Mouse (Mus musculus) megakaryocyte, embryonic 14.5 days (primary cell): Measurements from ENCODE around the gene Thap11. TPM values are rescaled to one million over a fixed set of nuclear protein-coding genes. Genes with fewer than 3 reads are reported as not detected.

ENCODE experiments used
- H3K27me3 ChIP-seq: replicated peaks from 2 replicates; pipeline ENCODE3; 2012; ENCODE audit warnings: inconsistent platforms
- H3K36me3 ChIP-seq: replicated peaks from 2 replicates; pipeline ENCODE3; 2012; ENCODE audit warnings: low read length, inconsistent platforms, mixed read lengths
- H3K4me1 ChIP-seq: 2 replicates; pipeline ENCODE4 v1.6.1; 2012; ENCODE audit warnings: inconsistent platforms
- H3K4me3 ChIP-seq: replicated peaks from 2 replicates; pipeline ENCODE3; 2012; ENCODE audit warnings: moderate library complexity, mild to moderate bottlenecking, inconsistent platforms
- H3K9me3 ChIP-seq: 2 replicates; pipeline ENCODE4 v1.6.1; 2012; ENCODE audit warnings: inconsistent platforms
- FLI1 ChIP-seq: IDR thresholded peaks from 2 replicates; pipeline ENCODE4 v1.6.1; 2012; ENCODE audit warnings: low read length, inconsistent platforms, mixed read lengths
- GATA1 ChIP-seq: IDR thresholded peaks from 3 replicates; pipeline ENCODE4 v1.6.1; 2012; ENCODE audit warnings: mixed read lengths, low read length, inconsistent platforms, borderline replicate concordance
- polyA plus RNA-seq: library from polyadenylated mRNA; stranded (reverse); fragments of >175 nt; gene quantifications from 2 replicates; pipeline ENCODE4 v1.2.3, GENCODE M21; 2012; ENCODE audit warnings: low replicate concordance; ENCODE audit not compliant: insufficient read depth

The Thap11 gene
- polyA plus RNA-seq, 1 experiment = 12.4 TPM

DNA sequence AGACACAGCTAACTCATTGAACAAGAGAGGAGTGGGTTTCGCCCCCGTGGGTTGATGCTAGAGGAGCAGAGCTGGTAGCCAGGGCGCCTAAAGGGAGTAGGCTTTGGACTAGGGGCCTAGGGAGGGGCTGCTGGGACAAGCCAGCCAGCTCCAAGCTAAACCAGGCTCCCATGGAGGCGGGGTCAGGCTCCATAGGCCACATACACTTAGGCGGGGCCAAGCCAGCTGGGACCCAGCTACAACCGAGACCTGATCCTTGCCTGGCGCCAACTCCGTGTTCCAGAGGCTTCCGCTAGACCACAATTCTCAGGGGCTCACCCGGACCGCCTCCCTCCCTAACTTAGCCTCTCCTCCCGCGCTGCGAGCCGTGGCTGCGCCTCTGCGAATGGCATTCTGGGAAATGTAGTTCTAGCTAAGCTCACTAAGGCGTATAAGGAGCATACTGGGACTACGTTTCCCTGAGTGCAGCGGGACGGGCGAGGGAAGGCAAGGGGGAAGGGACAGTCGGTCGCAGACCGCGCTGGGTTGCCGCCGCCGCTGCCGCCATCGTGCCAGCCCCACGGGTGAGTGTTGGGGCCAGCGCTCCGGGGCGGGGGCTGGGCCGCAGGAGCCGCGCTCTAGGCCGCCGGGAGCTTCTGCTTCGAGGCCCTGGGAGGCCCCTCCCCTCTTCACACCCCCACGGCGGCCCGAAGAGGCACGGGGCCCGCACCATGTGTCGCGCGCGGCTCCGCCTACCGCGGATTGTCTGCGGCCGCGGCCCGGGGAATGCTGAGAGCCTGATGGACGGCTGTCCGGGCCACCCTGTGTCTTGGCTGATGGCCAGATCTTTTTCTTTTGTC is 5.4 kb downstream of the Thap11 start, which contains the start of gene Nutf2:
Gene Nutf2, plus strand, starts transcription at position 438 of the 839 bp plus-strand sequence.
- H3K27me3 ChIP-seq = no peaks in the 10 kb centered on the region
- H3K9me3 ChIP-seq = no peaks in the 10 kb centered on the region
- H3K4me1 ChIP-seq = peaks cover 87% of the 10 kb centered on the region
- H3K4me3 ChIP-seq = peak within 1 kb of the TSS; percentile 98
- TF ChIP-seq GATA1 = no peak
- no peak; the same call in 1 of the 2 replicates for TF ChIP-seq FLI1
- peaks cover 32% of the 10 kb centered on the region for H3K36me3 ChIP-seq

DNA sequence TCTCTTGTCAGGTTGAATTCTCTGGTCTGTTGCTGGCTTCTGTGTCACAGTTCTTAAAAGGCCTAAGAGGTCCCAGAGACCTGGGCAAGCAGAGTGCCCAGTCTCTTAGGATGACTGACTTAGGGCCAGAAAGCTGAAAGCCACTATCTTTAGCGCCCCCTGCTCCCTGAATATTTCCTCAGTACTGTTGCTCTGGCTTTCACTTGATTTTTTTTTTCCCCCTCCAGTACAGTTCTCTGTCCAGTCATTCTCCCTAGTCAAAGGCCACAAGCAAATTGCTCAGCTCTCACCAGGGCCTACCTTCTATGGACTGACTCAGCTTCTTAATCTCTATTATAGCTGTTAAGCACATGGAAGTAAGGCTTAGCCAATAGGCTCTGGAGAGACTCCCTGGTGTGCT is 7.0 kb downstream of the Thap11 start:
- peak overlapping the region; percentile 98 for H3K4me3 ChIP-seq
- TF ChIP-seq FLI1 = no peak
- no peak for TF ChIP-seq GATA1
- H3K27me3 ChIP-seq = no peaks in the 10 kb centered on the region
- peaks cover 47% of the 10 kb centered on the region for H3K36me3 ChIP-seq
- H3K9me3 ChIP-seq = no peaks in the 10 kb centered on the region
- H3K4me1 ChIP-seq = peaks cover 84% of the 10 kb centered on the region

DNA sequence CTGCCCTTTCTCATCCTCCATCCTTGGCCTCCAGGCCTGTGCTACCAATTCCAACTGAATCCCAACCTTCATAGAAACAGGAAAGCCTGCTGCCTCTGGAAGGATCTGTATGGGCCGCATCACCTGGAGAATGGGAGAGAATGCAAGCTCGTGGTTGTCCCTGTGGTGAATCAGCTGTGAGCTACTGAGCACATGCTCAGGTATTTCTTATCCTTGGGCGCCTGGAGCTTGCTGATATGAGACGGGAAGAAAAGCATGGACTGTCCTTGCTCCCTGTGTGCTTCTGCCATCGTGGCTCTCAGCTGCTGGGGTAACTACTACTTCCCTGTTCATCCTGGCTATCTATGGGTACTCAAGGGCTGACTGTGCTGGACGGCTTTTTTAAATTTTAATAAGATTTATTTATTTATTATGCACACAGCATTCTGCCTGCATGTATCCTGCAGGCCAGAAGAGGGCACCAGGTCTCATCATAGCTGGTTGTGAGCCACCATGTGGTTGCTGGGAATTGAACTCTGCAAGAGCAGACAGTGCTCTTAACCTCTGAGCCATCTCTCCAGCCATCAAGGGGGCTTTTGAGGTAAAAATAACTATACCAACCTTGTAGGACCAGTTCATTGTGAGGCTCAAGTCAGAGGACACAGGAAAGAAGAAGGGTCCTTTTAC is 11.6 kb downstream of the Thap11 start:
- H3K9me3 ChIP-seq = no peaks in the 10 kb centered on the region
- H3K36me3 ChIP-seq = peaks cover 72% of the 10 kb centered on the region

DNA sequence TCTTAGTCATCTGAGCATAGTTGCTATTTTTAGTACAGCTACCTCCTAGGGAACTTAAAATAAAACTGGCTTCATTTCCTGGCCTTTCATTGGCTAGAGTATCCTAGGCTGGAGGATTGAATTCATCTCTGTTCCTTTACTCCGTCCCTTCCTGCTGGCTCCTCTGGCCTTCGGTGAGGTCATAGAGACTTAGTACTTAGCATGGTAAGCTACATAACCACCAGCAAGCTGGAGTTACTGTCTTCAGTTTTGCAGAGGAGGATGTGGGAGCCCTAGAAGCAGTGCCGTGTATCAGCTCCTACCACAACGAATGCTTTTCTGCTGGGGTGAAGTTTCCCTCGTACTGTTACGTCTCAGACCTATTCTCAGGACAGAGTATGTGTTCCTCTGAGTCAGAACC is 19.4 kb downstream of the Thap11 start:
- Histone ChIP-seq H3K4me3 (peak overlapping the region; percentile 59), H3K4me1 (peaks cover 60% of the 10 kb centered on the region)

More for the DNA sequence above, 11.6 kb downstream of the Thap11 start:
- TF ChIP-seq FLI1 = no peak
- no peak for TF ChIP-seq GATA1
- no peak overlapping the region for H3K4me3 ChIP-seq
- no peaks in the 10 kb centered on the region for H3K27me3 ChIP-seq
- peaks cover 70% of the 10 kb centered on the region for H3K4me1 ChIP-seq

DNA sequence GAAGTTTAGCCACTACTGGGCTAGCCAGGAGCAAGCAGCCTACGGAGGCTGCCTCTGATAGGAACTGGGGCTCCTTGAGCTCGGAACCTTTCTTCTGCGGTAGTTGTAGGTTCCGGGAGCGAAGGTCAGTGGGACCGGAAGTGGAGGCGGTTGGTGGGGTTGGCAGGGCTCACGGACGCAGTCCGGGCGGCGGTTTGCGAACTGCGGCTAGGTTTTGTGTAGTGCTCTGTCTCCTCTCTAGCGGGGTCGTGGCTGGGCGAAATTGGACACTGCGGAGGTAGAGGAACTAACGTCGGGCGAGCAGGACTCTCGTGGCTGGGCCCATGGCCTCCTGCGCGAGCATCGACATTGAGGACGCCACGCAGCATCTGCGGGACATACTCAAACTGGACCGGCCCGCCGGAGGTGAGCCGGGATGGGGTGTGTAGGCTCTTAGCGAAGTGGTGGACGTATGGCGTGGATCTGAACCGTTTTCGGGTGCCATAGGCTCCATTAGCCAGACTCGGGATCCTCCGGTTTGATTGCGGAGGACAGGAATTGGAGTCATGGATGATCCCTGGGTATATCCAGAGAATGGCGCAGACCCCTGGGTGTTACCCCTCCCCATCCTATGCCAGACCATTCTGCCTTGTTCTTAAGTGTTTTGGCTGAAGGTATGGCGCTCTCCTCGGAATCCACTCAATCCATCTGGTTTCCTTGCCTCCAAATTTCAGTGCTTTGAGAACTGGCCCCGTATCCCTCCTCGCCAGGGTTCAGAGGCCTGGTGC is 26.0 kb downstream of the Thap11 start, which contains the start of gene Edc4:
Gene Edc4, plus strand, starts transcription at position 128 of the 767 bp plus-strand sequence.
- Histone ChIP-seq H3K9me3 (no peaks in the 10 kb centered on the region), H3K4me3 (peak within 1 kb of the TSS; percentile 97), H3K36me3 (peaks cover 65% of the 10 kb centered on the region), H3K27me3 (no peaks in the 10 kb centered on the region), H3K4me1 (peaks cover 39% of the 10 kb centered on the region)
- no peak for TF ChIP-seq GATA1
- TF ChIP-seq FLI1 = no peak

More for the DNA sequence above, 19.4 kb downstream of the Thap11 start:
- TF ChIP-seq FLI1 (no peak), GATA1 (no peak)
- Histone ChIP-seq H3K9me3 (no peaks in the 10 kb centered on the region), H3K36me3 (peaks cover 87% of the 10 kb centered on the region), H3K27me3 (no peaks in the 10 kb centered on the region)

DNA sequence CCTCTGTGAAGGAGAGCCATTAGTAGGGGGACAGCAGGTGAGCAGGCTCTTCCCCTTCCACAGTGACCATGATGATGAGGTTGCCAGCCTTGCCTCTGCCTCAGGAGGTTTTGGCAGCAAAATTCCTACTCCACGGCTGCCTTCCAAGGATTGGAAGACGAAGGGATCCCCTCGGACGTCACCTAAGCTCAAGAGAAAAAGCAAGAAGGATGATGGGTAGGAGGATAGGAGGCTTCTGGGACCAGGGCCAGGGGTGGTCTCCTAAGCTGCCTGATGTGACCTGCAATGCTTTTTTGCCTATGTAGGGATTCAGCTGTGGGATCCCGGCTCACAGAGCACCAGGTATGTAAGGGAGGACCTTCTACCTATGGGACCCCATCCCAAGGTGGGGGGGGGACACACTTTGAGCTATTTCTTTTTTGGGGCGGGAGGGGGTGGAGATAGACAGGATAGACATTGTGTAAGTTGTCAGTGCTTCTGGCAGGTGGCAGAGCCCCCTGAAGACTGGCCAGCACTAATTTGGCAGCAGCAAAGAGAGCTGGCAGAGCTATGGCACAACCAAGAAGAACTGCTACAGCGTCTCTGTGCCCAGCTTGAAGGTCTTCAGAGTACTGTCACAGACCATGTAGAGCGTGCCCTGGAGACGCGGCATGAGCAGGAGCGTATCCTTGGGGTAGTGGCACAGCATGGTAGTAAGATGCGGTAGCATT is 35.0 kb downstream of the Thap11 start:
- Histone ChIP-seq H3K4me1 (peaks cover 8% of the 10 kb centered on the region), H3K27me3 (no peaks in the 10 kb centered on the region), H3K36me3 (peaks cover 99% of the 10 kb centered on the region), H3K9me3 (no peaks in the 10 kb centered on the region), H3K4me3 (no peak overlapping the region)
- no peak for TF ChIP-seq GATA1
- TF ChIP-seq FLI1 = no peak

DNA sequence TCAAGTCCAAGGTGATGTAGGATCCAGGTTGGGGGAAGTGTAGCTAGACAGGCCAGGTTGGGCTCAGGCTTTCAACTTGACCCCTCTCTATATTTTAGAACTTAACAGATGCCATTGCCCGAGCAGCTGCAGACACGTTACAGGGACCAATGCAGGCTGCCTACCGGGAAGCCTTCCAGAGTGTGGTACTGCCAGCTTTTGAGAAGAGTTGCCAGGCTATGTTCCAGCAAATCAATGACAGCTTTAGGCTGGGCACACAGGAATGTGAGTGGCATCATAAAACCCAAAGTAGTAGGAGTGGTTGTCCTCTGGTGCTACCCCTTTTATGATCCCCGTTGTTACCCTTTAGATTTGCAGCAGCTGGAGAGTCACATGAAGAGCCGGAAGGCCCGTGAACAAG is 35.9 kb downstream of the Thap11 start:
- no peak for TF ChIP-seq GATA1
- peaks cover 96% of the 10 kb centered on the region for H3K36me3 ChIP-seq
- H3K4me1 ChIP-seq = peaks cover 15% of the 10 kb centered on the region
- H3K27me3 ChIP-seq = no peaks in the 10 kb centered on the region
- H3K4me3 ChIP-seq = no peak overlapping the region
- no peaks in the 10 kb centered on the region for H3K9me3 ChIP-seq

DNA sequence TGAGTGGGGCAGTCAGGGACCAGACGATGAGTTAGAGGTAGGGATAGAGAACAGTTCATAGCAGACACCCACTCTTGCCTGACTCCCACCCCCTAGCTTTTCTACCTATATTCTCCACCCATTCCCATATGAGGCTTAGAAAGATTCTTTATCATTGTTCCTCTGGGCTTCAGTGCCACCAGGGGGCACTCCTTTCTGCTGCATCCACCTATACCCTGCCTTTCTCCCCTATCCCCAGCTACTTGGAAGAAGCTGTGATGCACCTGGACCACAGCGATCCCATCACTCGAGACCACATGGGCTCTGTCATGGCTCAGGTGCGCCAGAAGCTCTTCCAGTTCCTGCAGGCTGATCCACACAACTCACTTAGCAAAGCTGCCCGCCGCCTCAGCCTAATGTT is 37.5 kb downstream of the Thap11 start:
- Histone ChIP-seq H3K9me3 (no peaks in the 10 kb centered on the region), H3K4me3 (no peak overlapping the region), H3K36me3 (peaks cover 80% of the 10 kb centered on the region), H3K27me3 (no peaks in the 10 kb centered on the region), H3K4me1 (peaks cover 19% of the 10 kb centered on the region)
- TF ChIP-seq GATA1 = no peak
- TF ChIP-seq FLI1 = no peak

DNA sequence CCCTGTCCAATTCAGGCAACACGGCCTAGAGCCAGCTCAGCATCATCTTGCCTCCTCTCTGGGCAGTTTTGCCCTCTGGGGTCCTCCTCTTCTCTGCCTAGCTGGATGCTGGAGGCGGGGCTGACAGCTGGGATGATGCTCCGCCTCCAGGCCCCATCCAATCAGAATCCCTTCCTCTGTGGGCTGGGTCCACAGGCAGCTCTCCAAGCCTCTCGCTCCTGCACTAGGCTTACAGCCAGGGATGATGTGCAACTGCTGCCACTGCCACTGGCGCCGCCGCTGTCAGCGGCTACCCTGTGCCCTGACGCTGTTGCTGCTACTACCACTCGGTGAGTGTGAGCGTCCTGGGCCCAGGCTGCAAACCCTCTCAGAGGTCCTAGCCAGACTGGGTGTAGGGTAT is 38.4 kb downstream of the Thap11 start, which contains the start of gene Nrn1l:
Gene Nrn1l, plus strand, starts transcription at position 229 of the 400 bp plus-strand sequence.
- Histone ChIP-seq H3K36me3 (peaks cover 71% of the 10 kb centered on the region), H3K4me1 (peaks cover 19% of the 10 kb centered on the region), H3K4me3 (no peak within 1 kb of the TSS), H3K9me3 (no peaks in the 10 kb centered on the region), H3K27me3 (no peaks in the 10 kb centered on the region)
- TF ChIP-seq FLI1 = no peak
- no peak for TF ChIP-seq GATA1
